Mouse (Mus musculus) midbrain, embryonic 16.5 days (tissue): ENCODE data around the gene Vps35l. TPM values are rescaled to one million over a fixed set of nuclear protein-coding genes. Genes with fewer than 3 reads are reported as not detected.

Experiments
- ATAC-seq: fragments of 200-750 bp; cut with Nextera tagmentation; 2 replicates; pipeline ENCODE4 v1.8.0; 2017; ENCODE audit warnings: moderate TSS enrichment
- H3K27ac ChIP-seq: fragments of 300-500 bp; sonication (generic); 2 replicates; pipeline ENCODE4 v1.5.1; 2014; ENCODE audit warnings: mild to moderate bottlenecking, low read length, mixed read lengths
- H3K27me3 ChIP-seq: fragments of 300-500 bp; sonication (generic); 2 replicates; pipeline ENCODE4 v1.6.1; 2014; ENCODE audit warnings: low read depth, low read length, mixed read lengths; ENCODE audit not compliant: control insufficient read depth, insufficient read depth
- H3K36me3 ChIP-seq: fragments of 300-500 bp; sonication (generic); 2 replicates; pipeline ENCODE4 v1.6.1; 2014; ENCODE audit warnings: mild to moderate bottlenecking, low read length, moderate library complexity, mixed read lengths; ENCODE audit not compliant: control insufficient read depth, insufficient read depth
- H3K4me1 ChIP-seq: fragments of 300-500 bp; sonication (generic); 2 replicates; pipeline ENCODE4 v1.6.1; 2014; ENCODE audit warnings: mild to moderate bottlenecking, low read length, mixed read lengths; ENCODE audit not compliant: control insufficient read depth, insufficient read depth
- H3K4me2 ChIP-seq: fragments of 300-500 bp; sonication (generic); 2 replicates; pipeline ENCODE4 v1.6.1; 2014; ENCODE audit warnings: mild to moderate bottlenecking, low read length, mixed read lengths
- H3K4me3 ChIP-seq: fragments of 300-500 bp; sonication (generic); 2 replicates; pipeline ENCODE4 v1.5.1; 2014; ENCODE audit warnings: low read depth, mild to moderate bottlenecking, low read length, moderate library complexity, mixed read lengths
- H3K9ac ChIP-seq: fragments of 300-500 bp; sonication (generic); 2 replicates; pipeline ENCODE4 v1.6.1; 2014; ENCODE audit warnings: low read depth, low read length, mixed read lengths
- H3K9me3 ChIP-seq: fragments of 300-500 bp; sonication (generic); replicated peaks from 2 replicates; pipeline ENCODE4 v1.6.1; 2014; ENCODE audit warnings: mild to moderate bottlenecking, low read length, mixed read lengths; ENCODE audit not compliant: control insufficient read depth, poor library complexity, severe bottlenecking
- WGBS: fragments of 180-500 bp; shearing (Covaris S2); extraction: QIAGEN DNeasy Blood & Tissue Kit; methylation state at CpG from one replicate; pipeline ENCODE4 v1.1.7; 2014; 5-methylcytosine and 5-hydroxymethylcytosine counted together
- polyA plus RNA-seq: library from polyadenylated mRNA; unstranded; fragments of >200 nt; fragmentation: Nextera tagmentation; extraction: Ambion mirVana; gene quantifications from 2 replicates; pipeline ENCODE4 v1.2.1, GENCODE M21; 2015

The Vps35l gene
- polyA plus RNA-seq, 1 experiment from 2014 or later, result 113 TPM

DNA sequence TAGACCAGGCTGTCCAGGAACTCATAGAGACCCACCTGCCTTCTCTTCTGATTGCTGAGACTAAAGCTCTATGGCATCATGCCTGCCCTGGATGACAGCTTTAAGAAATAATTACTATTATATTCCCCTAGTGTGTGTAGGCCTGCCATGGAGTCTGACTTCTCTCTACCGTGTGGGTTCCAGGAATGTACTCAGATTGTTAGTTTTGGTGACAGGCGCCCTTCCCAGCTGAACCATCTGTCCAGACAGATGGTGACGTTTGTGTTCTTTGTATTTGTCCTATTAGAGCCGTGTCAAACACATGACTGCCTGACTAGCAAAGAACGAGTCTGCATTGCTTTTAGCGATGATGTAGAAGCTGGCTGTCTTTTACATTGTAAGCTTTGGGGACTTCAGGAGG lies 38.5 kb downstream of the Vps35l start:
- peaks cover 19% of the 10 kb centered on the region for H3K36me3 ChIP-seq
- 42% methylated on average over 6 of the region's 6 CpGs for WGBS
- H3K27ac ChIP-seq, result no peak overlapping the region
- H3K9ac ChIP-seq, result no peak overlapping the region
- H3K9me3 ChIP-seq, result no peaks in the 10 kb centered on the region
- no peak overlapping the region for H3K4me3 ChIP-seq
- H3K4me1 ChIP-seq, result no peaks in the 10 kb centered on the region
- no peak for ATAC-seq
- H3K4me2 ChIP-seq, result no peak overlapping the region
- no peaks in the 10 kb centered on the region for H3K27me3 ChIP-seq

DNA sequence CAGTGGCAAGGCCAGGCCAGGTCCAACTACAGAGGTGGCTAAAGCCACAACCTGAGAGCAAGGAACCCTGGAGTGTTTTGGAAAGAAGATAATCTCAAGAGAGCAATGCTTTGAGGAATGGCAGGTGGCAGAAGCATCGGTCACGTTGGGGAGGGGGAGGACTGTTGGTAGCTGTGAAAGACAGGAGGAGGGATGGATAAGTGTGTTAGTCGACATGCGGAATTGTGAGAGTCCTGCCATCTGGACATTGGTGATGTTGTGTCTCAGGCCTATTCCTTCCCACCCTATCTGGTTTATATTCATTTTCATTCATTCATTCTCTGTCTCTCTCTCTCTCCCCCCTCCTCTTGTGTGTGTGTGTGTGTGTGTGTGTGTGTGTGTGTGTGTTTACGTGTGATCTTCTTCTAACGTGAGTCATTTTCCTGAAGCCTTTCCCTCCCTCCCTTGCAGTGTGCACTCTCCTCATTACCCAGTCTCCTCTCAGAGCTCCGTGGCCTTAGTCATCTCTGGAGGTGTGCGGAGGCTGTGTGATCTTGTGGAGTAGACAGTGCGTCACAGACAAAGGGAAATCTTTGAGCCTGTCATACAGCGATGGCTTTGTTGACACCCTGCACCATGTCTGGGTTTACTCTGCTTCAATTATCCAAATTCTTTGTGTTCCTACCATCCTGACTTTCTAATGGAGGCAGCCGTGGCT lies 43.4 kb downstream of the Vps35l start:
- no peak overlapping the region for H3K4me2 ChIP-seq
- WGBS, result 86% methylated on average over 11 of the region's 11 CpGs
- H3K27me3 ChIP-seq, result no peaks in the 10 kb centered on the region
- no peak overlapping the region for H3K27ac ChIP-seq
- H3K9ac ChIP-seq, result no peak overlapping the region
- H3K9me3 ChIP-seq, result no peaks in the 10 kb centered on the region
- H3K4me1 ChIP-seq, result no peaks in the 10 kb centered on the region
- H3K36me3 ChIP-seq, result peaks cover 16% of the 10 kb centered on the region
- H3K4me3 ChIP-seq, result no peak overlapping the region
- ATAC-seq, result peak; percentile 53; the same call in 1 of the 2 replicates

DNA sequence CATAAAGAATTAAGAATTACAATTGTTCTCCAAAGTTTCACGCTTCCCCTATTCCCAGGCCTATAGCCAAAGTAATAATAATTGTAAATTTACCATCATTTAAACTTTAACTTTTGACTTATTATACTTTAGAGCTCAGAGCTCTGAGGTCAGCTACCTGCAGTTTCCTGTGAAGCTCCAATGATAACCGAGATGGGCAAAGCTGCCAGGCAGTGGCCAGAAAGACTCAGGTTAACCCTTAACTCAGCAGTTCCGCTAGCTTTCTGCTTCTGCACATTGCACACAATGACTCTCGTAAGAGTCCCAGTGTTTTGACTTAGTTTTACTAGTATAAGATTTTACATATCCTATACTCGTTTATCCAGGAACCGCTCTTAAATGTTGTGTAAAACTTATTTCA lies 46.1 kb downstream of the Vps35l start:
- Histone ChIP-seq H3K27me3 (no peaks in the 10 kb centered on the region), H3K36me3 (peaks cover 11% of the 10 kb centered on the region), H3K9me3 (no peaks in the 10 kb centered on the region), H3K27ac (no peak overlapping the region), H3K9ac (no peak overlapping the region), H3K4me3 (no peak overlapping the region), H3K4me1 (no peaks in the 10 kb centered on the region), H3K4me2 (no peak overlapping the region)
- no peak for ATAC-seq
- 83% methylated on average over 6 of the region's 6 CpGs for whole genome bisulfite sequencing

DNA sequence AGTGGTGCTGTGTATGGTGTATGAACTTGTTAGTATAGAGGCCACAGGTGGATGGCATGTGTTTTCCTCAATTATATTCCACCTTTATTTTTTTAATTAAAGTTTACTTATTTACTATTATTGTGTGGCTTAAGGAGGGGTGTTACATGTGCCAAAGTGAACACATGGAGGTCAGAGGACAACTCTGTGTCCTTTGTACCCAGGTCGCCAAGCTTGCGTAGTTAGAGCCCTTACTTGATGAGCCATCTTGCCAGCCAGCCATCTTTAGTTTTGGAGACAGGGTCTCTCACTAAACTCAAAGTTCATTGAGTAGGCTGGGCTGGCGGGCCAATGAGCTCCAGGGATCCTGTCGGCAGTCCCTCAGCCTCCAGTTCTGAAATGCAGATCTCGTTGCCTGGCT lies 47.3 kb downstream of the Vps35l start:
- Histone ChIP-seq H3K27me3 (no peaks in the 10 kb centered on the region), H3K4me3 (no peak overlapping the region), H3K9ac (no peak overlapping the region), H3K36me3 (peaks cover 13% of the 10 kb centered on the region), H3K4me2 (no peak overlapping the region), H3K9me3 (no peaks in the 10 kb centered on the region), H3K4me1 (no peaks in the 10 kb centered on the region), H3K27ac (no peak overlapping the region)
- ATAC-seq, result no peak
- WGBS, result 92% methylated on average over 5 of the region's 5 CpGs

DNA sequence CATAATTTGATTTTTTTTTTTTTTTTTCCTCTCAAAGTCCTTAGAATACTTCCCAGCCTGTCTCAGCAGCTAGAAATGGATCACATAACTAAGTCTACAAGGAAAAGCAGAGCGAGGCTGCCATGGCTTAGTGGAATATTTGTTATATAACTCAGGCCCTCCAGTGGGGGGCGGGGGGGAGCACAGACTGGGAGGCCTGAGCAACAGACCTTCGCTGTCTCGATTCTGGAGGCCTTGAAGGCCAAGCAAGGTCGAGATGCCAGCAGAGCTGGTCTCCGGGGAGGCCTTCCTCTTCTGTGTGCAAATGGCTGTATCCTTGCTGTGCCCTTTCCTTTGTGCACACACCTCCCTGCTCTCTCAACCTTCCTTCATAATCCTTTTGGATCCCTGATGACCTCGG lies 48.5 kb downstream of the Vps35l start:
- WGBS, result 53% methylated on average over 7 of the region's 7 CpGs

DNA sequence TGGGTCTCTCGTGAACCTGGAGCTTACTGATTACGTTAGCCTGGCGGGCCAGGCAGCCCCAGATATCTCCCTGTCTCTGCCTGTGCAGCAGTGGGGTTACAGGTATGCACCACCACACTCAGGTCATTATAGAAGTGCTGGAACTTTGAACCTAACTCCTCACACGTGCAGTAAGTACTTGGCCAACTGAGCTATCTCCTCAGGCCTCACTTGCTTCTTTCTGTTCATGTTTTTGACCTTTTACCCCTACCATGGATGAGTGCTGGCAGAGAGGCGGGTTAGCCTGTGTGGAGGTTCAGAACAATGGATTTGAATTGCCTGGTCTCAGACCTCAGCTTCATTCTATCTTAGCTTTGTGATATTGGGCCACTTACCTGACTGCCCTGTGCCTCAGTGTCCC lies 50.3 kb downstream of the Vps35l start:
- 88% methylated on average over 5 of the region's 5 CpGs for WGBS
- H3K4me1 ChIP-seq, result no peaks in the 10 kb centered on the region
- H3K36me3 ChIP-seq, result peaks cover 20% of the 10 kb centered on the region
- H3K4me3 ChIP-seq, result no peak overlapping the region
- no peak overlapping the region for H3K4me2 ChIP-seq
- H3K9me3 ChIP-seq, result no peaks in the 10 kb centered on the region
- H3K27me3 ChIP-seq, result no peaks in the 10 kb centered on the region
- H3K27ac ChIP-seq, result no peak overlapping the region
- no peak overlapping the region for H3K9ac ChIP-seq
- ATAC-seq, result no peak

More for the DNA sequence above, 48.5 kb downstream of the Vps35l start:
- Histone ChIP-seq H3K4me2 (no peak overlapping the region), H3K4me3 (no peak overlapping the region), H3K9ac (no peak overlapping the region), H3K27me3 (no peaks in the 10 kb centered on the region), H3K4me1 (no peaks in the 10 kb centered on the region), H3K9me3 (no peaks in the 10 kb centered on the region), H3K27ac (no peak overlapping the region), H3K36me3 (peaks cover 20% of the 10 kb centered on the region)
- no peak for ATAC-seq

DNA sequence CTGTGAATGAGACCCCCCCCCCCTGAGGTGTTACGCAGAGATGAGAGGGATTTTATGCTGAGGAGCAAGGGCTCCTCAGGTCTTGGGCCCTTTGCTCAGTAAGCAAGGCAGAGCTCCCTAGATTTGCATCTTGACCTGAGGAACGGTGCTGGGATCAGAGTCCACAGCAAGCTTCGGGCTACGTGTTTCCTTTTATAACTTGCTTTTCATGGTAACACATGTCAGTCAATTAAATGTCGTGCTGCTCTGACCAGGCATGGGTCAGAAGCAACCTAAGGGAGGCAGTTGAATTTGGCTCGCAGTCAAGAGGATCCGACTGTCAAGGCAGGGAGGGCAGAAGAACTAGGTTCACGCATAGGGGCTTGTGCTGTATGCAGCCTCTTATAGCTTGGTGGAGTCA lies 53.9 kb downstream of the Vps35l start:
- Histone ChIP-seq H3K36me3 (peaks cover 32% of the 10 kb centered on the region), H3K4me2 (no peak overlapping the region), H3K4me1 (no peaks in the 10 kb centered on the region), H3K9ac (no peak overlapping the region), H3K27ac (no peak overlapping the region), H3K4me3 (no peak overlapping the region), H3K27me3 (no peaks in the 10 kb centered on the region), H3K9me3 (no peaks in the 10 kb centered on the region)
- no peak for ATAC-seq
- 70% methylated on average over 8 of the region's 8 CpGs for WGBS

DNA sequence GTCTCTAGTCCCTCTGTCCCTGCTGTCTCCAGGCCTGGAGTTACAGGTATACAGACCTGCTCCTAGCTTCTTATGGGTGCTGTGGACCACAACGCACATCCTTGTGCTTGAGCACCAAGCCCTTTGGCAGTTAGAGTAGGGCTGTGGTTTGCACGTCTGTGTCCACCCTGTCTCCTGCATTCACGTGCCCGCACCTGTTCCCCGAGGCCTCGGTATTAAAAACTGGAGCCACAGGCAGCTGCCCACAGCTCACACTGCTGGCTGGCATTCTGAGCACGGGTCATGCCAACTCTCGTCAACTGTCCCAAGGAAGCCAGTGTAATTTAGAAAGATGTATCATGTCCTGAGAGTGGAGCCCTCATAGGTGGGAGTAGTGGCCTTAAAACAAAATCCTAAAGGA lies 55.8 kb downstream of the Vps35l start:
- Histone ChIP-seq H3K9ac (no peak overlapping the region), H3K4me1 (no peaks in the 10 kb centered on the region), H3K36me3 (peaks cover 39% of the 10 kb centered on the region), H3K4me3 (no peak overlapping the region), H3K9me3 (no peaks in the 10 kb centered on the region), H3K27me3 (no peaks in the 10 kb centered on the region), H3K4me2 (no peak overlapping the region), H3K27ac (no peak overlapping the region)
- WGBS, result 94% methylated on average over 8 of the region's 8 CpGs
- ATAC-seq, result no peak

DNA sequence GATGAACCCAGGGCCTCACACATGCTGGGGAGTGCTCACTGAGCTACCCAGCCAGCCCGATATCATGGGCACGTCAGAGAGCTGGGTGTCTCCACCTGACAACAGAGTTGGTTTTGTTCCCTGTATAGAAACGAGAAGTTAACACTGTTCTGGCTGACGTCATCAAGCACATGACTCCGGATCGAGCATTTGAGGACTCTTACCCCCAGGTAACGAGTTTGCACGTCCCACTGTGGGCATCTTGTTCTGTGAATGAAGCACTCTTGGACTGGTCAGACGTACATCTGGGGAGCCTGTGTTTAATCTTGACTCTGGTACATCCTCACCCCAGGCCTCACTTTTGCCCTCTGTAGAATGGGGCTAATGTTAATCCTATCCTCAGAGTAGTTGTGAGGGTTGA lies 56.8 kb downstream of the Vps35l start:
- no peaks in the 10 kb centered on the region for H3K27me3 ChIP-seq
- H3K4me3 ChIP-seq, result no peak overlapping the region
- H3K9ac ChIP-seq, result no peak overlapping the region
- WGBS, result 93% methylated on average over 9 of the region's 9 CpGs
- H3K4me2 ChIP-seq, result no peak overlapping the region
- no peaks in the 10 kb centered on the region for H3K4me1 ChIP-seq
- no peak for ATAC-seq
- H3K27ac ChIP-seq, result no peak overlapping the region
- H3K36me3 ChIP-seq, result peaks cover 44% of the 10 kb centered on the region
- no peaks in the 10 kb centered on the region for H3K9me3 ChIP-seq
